Mouse (Mus musculus) liver, embryonic 12.5 days (tissue): ENCODE measurements around the gene Cd164l2. TPM values are rescaled to one million over a fixed set of nuclear protein-coding genes. Genes with fewer than 3 reads are reported as not detected.

ENCODE experiments used
- ATAC-seq: fragments of 200-750 bp; cut with Nextera tagmentation; 2 replicates; pipeline ENCODE4 v1.8.0; 2017; ENCODE audit warnings: moderate number of reproducible peaks, mild to moderate bottlenecking, moderate library complexity
- H3K27ac ChIP-seq: fragments of 300-500 bp; sonication (generic); 2 replicates; pipeline ENCODE4 v1.5.1; 2016; ENCODE audit warnings: mild to moderate bottlenecking
- H3K27me3 ChIP-seq: fragments of 300-500 bp; sonication (generic); replicated peaks from 2 replicates; pipeline ENCODE4 v1.6.1; 2016; ENCODE audit warnings: mild to moderate bottlenecking, moderate library complexity
- H3K36me3 ChIP-seq: fragments of 300-500 bp; sonication (generic); 2 replicates; pipeline ENCODE4 v1.6.1; 2016; ENCODE audit warnings: mild to moderate bottlenecking, moderate library complexity
- H3K4me1 ChIP-seq: fragments of 300-500 bp; sonication (generic); 2 replicates; pipeline ENCODE4 v1.6.1; 2016
- H3K4me2 ChIP-seq: fragments of 300-500 bp; sonication (generic); 2 replicates; pipeline ENCODE4 v1.6.1; 2016; ENCODE audit warnings: mild to moderate bottlenecking, moderate library complexity
- H3K4me3 ChIP-seq: fragments of 300-500 bp; sonication (generic); 2 replicates; pipeline ENCODE4 v1.5.1; 2016; ENCODE audit warnings: mild to moderate bottlenecking, moderate library complexity
- H3K9ac ChIP-seq: fragments of 300-500 bp; sonication (generic); 2 replicates; pipeline ENCODE4 v1.6.1; 2016; ENCODE audit warnings: mild to moderate bottlenecking, moderate library complexity
- H3K9me3 ChIP-seq: fragments of 300-500 bp; sonication (generic); replicated peaks from 2 replicates; pipeline ENCODE4 v1.6.1; 2016; ENCODE audit warnings: mild to moderate bottlenecking, moderate library complexity
- WGBS: fragments of 180-500 bp; shearing (Covaris S2); methylation state at CpG from one replicate; pipeline ENCODE4 v1.1.7; 2016; ENCODE audit not compliant: insufficient replicate concordance; 5-methylcytosine and 5-hydroxymethylcytosine counted together
- polyA plus RNA-seq: library from polyadenylated mRNA; unstranded; fragments of >200 nt; fragmentation: Nextera tagmentation; extraction: Ambion mirVana; gene quantifications from 2 replicates; pipeline ENCODE4 v1.2.1, GENCODE M21; 2016

Cd164l2 gene
- polyA plus RNA-seq, 1 experiment from 2014 or later, result 0.12 TPM

DNA sequence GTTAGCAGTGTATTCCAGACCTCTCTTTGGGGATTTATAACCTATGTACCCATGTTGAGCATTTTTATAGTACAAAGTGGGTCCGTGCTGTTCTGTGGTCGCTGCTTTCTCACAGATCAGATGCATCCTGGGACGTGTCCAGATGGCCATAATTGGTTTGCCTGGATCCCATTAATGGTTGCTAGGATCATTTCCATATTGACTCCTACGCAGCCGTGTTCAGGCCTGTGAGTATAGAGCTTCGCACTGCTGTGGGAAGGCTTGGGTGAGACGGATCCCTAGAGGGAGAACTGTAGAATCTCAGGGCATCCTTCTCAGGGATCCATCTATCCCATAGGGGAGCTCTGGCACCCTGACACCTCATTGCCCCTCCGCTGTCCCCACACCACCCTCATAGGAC lies 17.7 kb downstream of the Cd164l2 start:
- ATAC-seq, result no peak
- 0 out of 2 replicates have a peak, but pooled peaks cover 2% of the 10 kb centered on the region for H3K4me1 ChIP-seq
- 73% methylated on average over 8 of the region's 8 CpGs for WGBS

GRCm38 (mm10) chr4:133233285-133233976 lies 21.5 kb downstream of the Cd164l2 start:
- no peak for ATAC-seq
- H3K27ac ChIP-seq, result no peak overlapping the region
- 33% methylated on average over 10 of the region's 10 CpGs for WGBS
- H3K4me2 ChIP-seq, result no peak overlapping the region
- H3K27me3 ChIP-seq, result peaks cover 28% of the 10 kb centered on the region
- peaks cover 12% of the 10 kb centered on the region for H3K4me1 ChIP-seq
- H3K4me3 ChIP-seq, result no peak overlapping the region
- no peaks in the 10 kb centered on the region for H3K36me3 ChIP-seq
- no peak overlapping the region for H3K9ac ChIP-seq
- H3K9me3 ChIP-seq, result no peaks in the 10 kb centered on the region

More for the DNA sequence above, 17.7 kb downstream of the Cd164l2 start:
- Histone ChIP-seq H3K4me3 (no peak overlapping the region), H3K27ac (no peak overlapping the region), H3K9ac (no peak overlapping the region), H3K36me3 (no peaks in the 10 kb centered on the region), H3K9me3 (no peaks in the 10 kb centered on the region), H3K27me3 (peaks cover 30% of the 10 kb centered on the region), H3K4me2 (no peak overlapping the region)

DNA sequence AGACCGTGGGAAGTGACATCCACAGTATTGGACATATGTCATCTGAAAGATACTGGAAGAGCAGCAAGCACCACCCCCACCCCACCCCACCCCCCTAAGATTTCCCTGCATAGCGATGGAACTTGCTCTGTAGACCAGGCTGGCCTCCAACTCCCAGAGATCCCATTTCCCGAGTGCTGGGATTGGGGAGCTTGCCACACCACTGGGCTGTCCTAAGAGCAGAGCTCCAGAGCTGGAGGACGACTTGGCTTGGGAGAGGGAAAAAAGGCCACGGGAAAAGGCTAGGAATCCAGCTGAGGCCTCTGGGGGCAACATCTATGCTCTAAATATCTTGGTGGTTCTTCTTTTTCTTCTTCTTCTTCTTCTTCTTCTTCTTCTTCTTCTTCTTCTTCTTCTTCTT lies 22.8 kb downstream of the Cd164l2 start:
- Histone ChIP-seq H3K4me3 (no peak overlapping the region), H3K9ac (no peak overlapping the region), H3K4me2 (no peak overlapping the region), H3K36me3 (no peaks in the 10 kb centered on the region), H3K27ac (no peak overlapping the region), H3K9me3 (no peaks in the 10 kb centered on the region), H3K27me3 (peaks cover 28% of the 10 kb centered on the region), H3K4me1 (peaks cover 18% of the 10 kb centered on the region)
- 43% methylated on average over 5 of the region's 5 CpGs for WGBS
- no peak for ATAC-seq

DNA sequence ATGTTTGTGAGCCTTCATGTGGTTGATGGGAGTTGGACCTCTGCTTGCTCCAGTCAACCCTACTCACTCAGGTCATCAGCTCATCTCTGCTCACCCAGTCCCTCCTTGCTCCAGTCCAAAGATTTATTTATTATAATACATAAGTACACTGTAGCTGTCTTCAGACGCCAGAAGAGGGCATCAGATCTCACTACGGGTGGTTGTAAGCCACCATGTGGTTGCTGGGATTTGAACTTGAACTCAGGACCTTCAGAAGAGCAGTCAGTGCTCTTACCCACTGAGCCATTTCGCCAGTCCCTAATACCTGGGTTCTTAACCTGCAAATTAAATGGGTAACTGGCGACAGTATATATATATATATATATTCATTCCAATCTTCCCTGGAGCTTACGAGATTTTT lies 23.5 kb downstream of the Cd164l2 start:
- peaks cover 22% of the 10 kb centered on the region for H3K4me1 ChIP-seq
- H3K27me3 ChIP-seq, result peaks cover 28% of the 10 kb centered on the region
- WGBS, result 68% methylated on average over 5 of the region's 5 CpGs
- no peak overlapping the region for H3K4me3 ChIP-seq
- H3K9me3 ChIP-seq, result no peaks in the 10 kb centered on the region
- H3K9ac ChIP-seq, result no peak overlapping the region
- no peak for ATAC-seq
- H3K4me2 ChIP-seq, result no peak overlapping the region
- no peak overlapping the region for H3K27ac ChIP-seq
- H3K36me3 ChIP-seq, result no peaks in the 10 kb centered on the region

GRCm38 (mm10) chr4:133237911-133238310 lies 26.0 kb downstream of the Cd164l2 start:
- WGBS, result 16% methylated on average over 4 of the region's 4 CpGs

DNA sequence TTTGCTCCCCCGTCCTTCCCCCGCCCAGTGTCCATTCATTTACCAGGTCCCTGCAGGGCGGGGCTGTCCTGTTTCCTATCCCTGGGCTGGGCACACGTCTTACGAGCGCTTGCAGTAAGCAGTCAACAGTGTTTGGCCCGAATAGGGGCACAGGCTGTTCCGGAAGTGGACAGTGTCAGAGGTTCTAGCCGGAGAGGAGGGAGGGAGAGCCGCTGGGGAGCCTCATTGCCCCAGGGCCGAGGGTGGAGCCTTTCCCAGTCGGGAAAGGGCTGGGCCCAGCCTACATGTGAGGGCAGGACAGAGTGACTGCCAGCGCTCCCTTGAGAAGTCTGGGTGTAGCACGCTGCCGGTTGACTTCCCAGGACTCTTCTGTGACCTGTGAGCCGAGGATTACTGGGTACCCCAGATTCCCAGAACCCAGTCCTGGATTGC lies 28.6 kb downstream of the Cd164l2 start, which contains the start of gene Map3k6:
TSS of gene Map3k6 (plus strand) at position 329 of the 432 bp plus-strand sequence.
- Histone ChIP-seq H3K4me1 (peaks cover 70% of the 10 kb centered on the region), H3K4me3 (peak within 1 kb of the TSS; percentile 73), H3K9ac (peak within 1 kb of the TSS; percentile 88), H3K27ac (peak within 1 kb of the TSS; percentile 89), H3K27me3 (peaks cover 32% of the 10 kb centered on the region), H3K4me2 (peak within 1 kb of the TSS; percentile 100), H3K36me3 (no peaks in the 10 kb centered on the region), H3K9me3 (no peaks in the 10 kb centered on the region)
- WGBS, result 6% methylated on average over 16 of the region's 16 CpGs
- ATAC-seq, result peak; percentile 57

More at GRCm38 (mm10) chr4:133237911-133238310, 26.0 kb downstream of the Cd164l2 start:
- Histone ChIP-seq H3K36me3 (no peaks in the 10 kb centered on the region), H3K9me3 (no peaks in the 10 kb centered on the region), H3K4me3 (no peak overlapping the region), H3K27ac (peak overlapping the region; percentile 52; the same call in 1 of the 2 replicates), H3K4me1 (peaks cover 46% of the 10 kb centered on the region), H3K27me3 (peaks cover 29% of the 10 kb centered on the region), H3K9ac (no peak overlapping the region), H3K4me2 (no peak overlapping the region)
- peak; percentile 21; the same call in 1 of the 2 replicates for ATAC-seq

- no peaks in the 10 kb centered on the region for H3K36me3 ChIP-seq
- peak overlapping the region; percentile 88 for H3K9ac ChIP-seq
- H3K9me3 ChIP-seq, result no peaks in the 10 kb centered on the region
- peak overlapping the region; percentile 100 for H3K4me2 ChIP-seq
- ATAC-seq, result peak; percentile 88
- peak overlapping the region; percentile 89 for H3K27ac ChIP-seq
- H3K4me1 ChIP-seq, result peaks cover 77% of the 10 kb centered on the region
- H3K27me3 ChIP-seq, result peaks cover 39% of the 10 kb centered on the region
- H3K4me3 ChIP-seq, result peak overlapping the region; percentile 73
- under 1% methylated on average over 78 of the region's 78 CpGs for WGBS
Measured at GRCm38 (mm10) chr4:133240934-133241908, 29.3 kb downstream of the Cd164l2 start.

GRCm38 (mm10) chr4:133241910-133242309 lies 30.0 kb downstream of the Cd164l2 start:
- WGBS, result 19% methylated on average over 11 of the region's 11 CpGs
- Histone ChIP-seq H3K4me2 (peak overlapping the region; percentile 100), H3K9me3 (no peaks in the 10 kb centered on the region), H3K4me3 (peak overlapping the region; percentile 73), H3K36me3 (no peaks in the 10 kb centered on the region), H3K27me3 (peaks cover 46% of the 10 kb centered on the region), H3K27ac (peak overlapping the region; percentile 89), H3K4me1 (peaks cover 84% of the 10 kb centered on the region), H3K9ac (peak overlapping the region; percentile 88)
- 0 out of 2 replicates have a peak, but pooled peaks have one; percentile 4 for ATAC-seq

DNA sequence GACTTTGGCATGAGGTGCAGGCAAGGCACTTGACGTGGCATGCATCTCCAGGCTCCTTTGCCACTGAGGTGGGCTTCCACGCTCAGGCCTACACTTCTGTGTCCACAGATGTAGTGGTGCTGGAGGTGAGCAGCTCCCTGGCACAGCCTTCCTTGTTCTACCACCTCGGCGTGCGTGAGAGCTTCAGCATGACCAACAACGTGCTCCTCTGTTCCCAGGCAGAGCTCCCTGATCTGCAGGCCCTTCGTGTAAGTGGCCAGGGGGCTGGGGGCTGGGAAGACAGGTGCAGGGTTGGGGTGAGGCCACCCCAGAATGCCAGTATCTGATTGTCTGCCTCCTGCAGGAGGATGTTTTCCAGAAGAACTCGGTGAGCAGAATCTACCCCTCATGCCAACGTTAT lies 30.8 kb downstream of the Cd164l2 start:
- H3K36me3 ChIP-seq, result no peaks in the 10 kb centered on the region
- no peaks in the 10 kb centered on the region for H3K9me3 ChIP-seq
- no peak overlapping the region for H3K4me3 ChIP-seq
- H3K27ac ChIP-seq, result peak overlapping the region; percentile 89; the same call in 1 of the 2 replicates
- no peak overlapping the region for H3K9ac ChIP-seq
- ATAC-seq, result no peak
- peaks cover 47% of the 10 kb centered on the region for H3K27me3 ChIP-seq
- H3K4me1 ChIP-seq, result peaks cover 89% of the 10 kb centered on the region
- H3K4me2 ChIP-seq, result no peak overlapping the region
- WGBS, result 75% methylated on average over 9 of the region's 9 CpGs

GRCm38 (mm10) chr4:133243538-133243937 lies 31.6 kb downstream of the Cd164l2 start:
- Histone ChIP-seq H3K9ac (no peak overlapping the region), H3K27ac (0 out of 2 replicates have a peak overlapping the region, but pooled peaks have one; percentile 13), H3K4me2 (peak overlapping the region; percentile 18; the same call in 1 of the 2 replicates), H3K4me1 (peaks cover 89% of the 10 kb centered on the region), H3K36me3 (no peaks in the 10 kb centered on the region), H3K9me3 (no peaks in the 10 kb centered on the region), H3K27me3 (peaks cover 52% of the 10 kb centered on the region), H3K4me3 (no peak overlapping the region)
- WGBS, result 53% methylated on average over 13 of the region's 13 CpGs
- no peak for ATAC-seq

DNA sequence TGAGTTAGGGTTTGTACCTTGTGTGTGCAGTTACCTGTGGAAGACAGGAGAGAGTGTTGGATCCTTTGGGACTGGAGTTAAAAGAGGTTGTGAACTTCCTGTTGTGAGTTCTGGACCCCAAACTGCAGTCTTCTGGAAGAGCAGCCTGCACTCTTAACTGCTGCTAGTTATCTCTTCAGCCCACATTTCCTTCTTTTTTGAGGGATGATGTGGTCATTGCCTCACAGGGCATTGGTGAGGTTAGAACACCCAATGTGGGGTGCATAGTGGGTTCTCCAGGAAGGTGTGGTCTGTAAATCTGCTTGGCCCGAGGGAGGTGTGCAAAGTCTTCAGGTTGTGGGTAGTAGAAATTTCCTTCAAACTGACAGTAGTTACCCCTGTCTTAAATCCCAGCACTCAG lies 32.4 kb downstream of the Cd164l2 start:
- Histone ChIP-seq H3K9ac (0 out of 2 replicates have a peak overlapping the region, but pooled peaks have one; percentile 14), H3K4me2 (no peak overlapping the region), H3K4me1 (peaks cover 87% of the 10 kb centered on the region), H3K27me3 (peaks cover 57% of the 10 kb centered on the region), H3K27ac (no peak overlapping the region; the same call in 1 of the 2 replicates), H3K36me3 (no peaks in the 10 kb centered on the region), H3K4me3 (no peak overlapping the region), H3K9me3 (no peaks in the 10 kb centered on the region)
- 16% methylated on average over 1 of the region's 1 CpGs for WGBS
- no peak for ATAC-seq
